Mouse (Mus musculus): ENCODE results near the gene Smurf1.

- TF ChIP-seq TAL1 (conservative IDR thresholded peaks at IDR 0.05; ENCODE audit: low read depth, low read length) (no peak), CTCF (IDR thresholded peaks at IDR 0.05; ENCODE audit: low read depth, low read length) (no peak), GATA1 (IDR thresholded peaks at IDR 0.05; ENCODE audit: borderline replicate concordance, low read length) (no peak), POLR2AphosphoS5 (IDR thresholded peaks at IDR 0.05; ENCODE audit: insufficient replicate concordance, low read depth, low read length) (no peak)
Observed at GRCm38 (mm10) chr5:144858527-144858926, 107.1 kb downstream of the Smurf1 start.

Data from G1E (cell line).